Mouse (Mus musculus) testis, adult 2 months (tissue): ENCODE data around the gene Zfp37. TPM values are rescaled to one million over a fixed set of nuclear protein-coding genes. Genes with fewer than 3 reads are reported as not detected.
A peak's percentile ranks its signal among the peaks of the same experiment; 100 is the strongest.

Source experiments
- H3K27ac ChIP-seq: fragments of 200-500 bp; 2 replicates; pipeline ENCODE4 v1.5.1; 2012; ENCODE audit warnings: low read depth, low read length; ENCODE audit not compliant: control insufficient read depth, insufficient read depth
- H3K27me3 ChIP-seq: fragments of 200-500 bp; 2 replicates; pipeline ENCODE4 v1.6.1; 2012; ENCODE audit warnings: mild to moderate bottlenecking, low read length, moderate library complexity; ENCODE audit not compliant: control insufficient read depth, insufficient read depth
- H3K36me3 ChIP-seq: fragments of 200-500 bp; 2 replicates; pipeline ENCODE4 v1.6.1; 2012; ENCODE audit warnings: mild to moderate bottlenecking, low read length; ENCODE audit not compliant: control insufficient read depth, insufficient read depth
- H3K4me1 ChIP-seq: fragments of 200-500 bp; 2 replicates; pipeline ENCODE4 v1.6.1; 2012; ENCODE audit warnings: low read length; ENCODE audit not compliant: control insufficient read depth, insufficient read depth
- H3K4me3 ChIP-seq: fragments of 200-500 bp; 2 replicates; pipeline ENCODE4 v1.5.1; 2012; ENCODE audit warnings: low read depth, mild to moderate bottlenecking, low read length, moderate library complexity, mixed read lengths; ENCODE audit not compliant: control insufficient read depth
- CTCF ChIP-seq: fragments of 200-500 bp; IDR thresholded peaks from 2 replicates; pipeline ENCODE4 v1.5.1; 2012; ENCODE audit warnings: low read depth, mild to moderate bottlenecking, inconsistent platforms, low read length, moderate library complexity; ENCODE audit not compliant: control insufficient read depth, insufficient read depth, insufficient replicate concordance
- POLR2A ChIP-seq: fragments of 200-500 bp; IDR thresholded peaks from 2 replicates; pipeline ENCODE4 v1.6.1; 2012; ENCODE audit warnings: low read depth, mild to moderate bottlenecking, inconsistent platforms, low read length, moderate library complexity; ENCODE audit not compliant: control insufficient read depth
- polyA plus RNA-seq: library from polyadenylated mRNA; depleted of rRNA; stranded (reverse); fragments of >200 nt; gene quantifications from 2 replicates; pipeline ENCODE4 v1.2.3, GENCODE M21; 2012; rRNA removed

Zfp37 gene
- 43.6 and 59.1 TPM in 2 replicates for polyA plus RNA-seq

- H3K27ac ChIP-seq: peak within 1 kb of the TSS; percentile 94
- H3K27me3 ChIP-seq: no peaks in the 10 kb centered on the region
- H3K36me3 ChIP-seq: no peaks in the 10 kb centered on the region; the same call in 1 of the 2 replicates
- H3K4me3 ChIP-seq: peak within 1 kb of the TSS; percentile 85
- TF ChIP-seq POLR2A (peak; percentile 63; the same call in 1 of the 2 replicates), CTCF (peak; percentile 49; the same call in 1 of the 2 replicates)
- H3K4me1 ChIP-seq: peaks cover 3% of the 10 kb centered on the region; the same call in 1 of the 2 replicates
Measured at GRCm38 (mm10) chr4:62230769-62231168, at the start of gene Zfp37. Zfp37 (minus strand) TSS chr4:62231047.

GRCm38 (mm10) chr4:62278081-62278480, 47.2 kb upstream of the Zfp37 start:
- no peak for TF ChIP-seq POLR2A
- TF ChIP-seq CTCF: no peak
- Histone ChIP-seq H3K4me1 (peaks cover 13% of the 10 kb centered on the region), H3K27ac (no peak overlapping the region), H3K27me3 (no peaks in the 10 kb centered on the region), H3K4me3 (no peak overlapping the region), H3K36me3 (no peaks in the 10 kb centered on the region)

- TF ChIP-seq POLR2A: no peak
- TF ChIP-seq CTCF: peak; percentile 41; the same call in 1 of the 2 replicates
- Histone ChIP-seq H3K4me3 (no peak overlapping the region), H3K27ac (no peak overlapping the region), H3K4me1 (peaks cover 5% of the 10 kb centered on the region), H3K27me3 (no peaks in the 10 kb centered on the region), H3K36me3 (no peaks in the 10 kb centered on the region)
Measured at GRCm38 (mm10) chr4:62277222-62277621, 46.4 kb upstream of the Zfp37 start.

GRCm38 (mm10) chr4:62276642-62277041, 45.8 kb upstream of the Zfp37 start:
- Histone ChIP-seq H3K4me3 (no peak overlapping the region), H3K36me3 (no peaks in the 10 kb centered on the region), H3K27ac (no peak overlapping the region), H3K4me1 (peaks cover 2% of the 10 kb centered on the region), H3K27me3 (no peaks in the 10 kb centered on the region)
- TF ChIP-seq CTCF (no peak), POLR2A (no peak)

- no peaks in the 10 kb centered on the region for H3K36me3 ChIP-seq
- no peak for TF ChIP-seq POLR2A
- TF ChIP-seq CTCF: no peak
- no peaks in the 10 kb centered on the region for H3K27me3 ChIP-seq
- no peak overlapping the region; the same call in 1 of the 2 replicates for H3K27ac ChIP-seq
- no peak overlapping the region for H3K4me3 ChIP-seq
- H3K4me1 ChIP-seq: no peaks in the 10 kb centered on the region
Measured at GRCm38 (mm10) chr4:62274841-62275536, 44.1 kb upstream of the Zfp37 start.

- Histone ChIP-seq H3K27me3 (no peaks in the 10 kb centered on the region), H3K27ac (no peak overlapping the region), H3K4me1 (no peaks in the 10 kb centered on the region), H3K36me3 (no peaks in the 10 kb centered on the region), H3K4me3 (no peak overlapping the region)
- TF ChIP-seq CTCF (no peak), POLR2A (no peak)
Measured at GRCm38 (mm10) chr4:62273916-62274315, 43.1 kb upstream of the Zfp37 start.

GRCm38 (mm10) chr4:62272696-62273095, 41.8 kb upstream of the Zfp37 start:
- no peaks in the 10 kb centered on the region for H3K36me3 ChIP-seq
- H3K4me1 ChIP-seq: no peaks in the 10 kb centered on the region
- H3K27ac ChIP-seq: no peak overlapping the region
- H3K4me3 ChIP-seq: no peak overlapping the region
- no peak for TF ChIP-seq POLR2A
- no peak for TF ChIP-seq CTCF
- H3K27me3 ChIP-seq: no peaks in the 10 kb centered on the region
